7 mouse cellular contexts compared by ENCODE assay signal in genomic region chr12:84038241-84038640, GRCm38 (mm10). TPM values are rescaled to one million over a fixed set of nuclear protein-coding genes. Genes with fewer than 3 reads are reported as not detected.
DNase-seq lines count a peak whose midpoint lies in the region; ATAC-seq and TF ChIP-seq lines count a peak whose summit lies in the region.
"Not testable (repeated sequence)": the region's sequence is repeated elsewhere in the genome, so short reads cannot be mapped to it uniquely, and the experiment has no call there.

Gene Acot4, plus strand, starts transcription at chr12:84038379.

- peak within 1 kb of the TSS; percentile 49 for H3K4me3 ChIP-seq in embryonic facial prominence, embryonic 13.5 days
- H3K4me3 ChIP-seq in heart, embryonic 14.5 days (ENCODE audit: control insufficient read depth in 1 of 2, insufficient read depth in 1 of 2, low read depth in 1 of 2, low read length in 2 of 2), result peak within 1 kb of the TSS; percentile 41 to 49
- H3K4me3 ChIP-seq in kidney, adult 2 months (ENCODE audit: insufficient read depth, low read depth, low read length), result peak within 1 kb of the TSS; percentile 72
- H3K4me3 ChIP-seq in limb, embryonic 12.5 days (replicated peaks), result peak within 1 kb of the TSS; percentile 46
- H3K4me3 ChIP-seq in neural tube, embryonic 15.5 days (replicated peaks), result peak within 1 kb of the TSS; percentile 47

- peak within 1 kb of the TSS; percentile 72 for H3K9ac ChIP-seq in embryonic facial prominence, embryonic 13.5 days
- H3K9ac ChIP-seq in heart, embryonic 14.5 days (ENCODE audit: low read length), result peak within 1 kb of the TSS; percentile 68
- H3K9ac ChIP-seq in limb, embryonic 12.5 days (replicated peaks), result peak within 1 kb of the TSS; percentile 54
- H3K9ac ChIP-seq in neural tube, embryonic 15.5 days (replicated peaks), result peak within 1 kb of the TSS; percentile 40

- peak; percentile 51 to 55 for DNase-seq in adrenal gland, postnatal 36 days
- peak; percentile 93 for DNase-seq in kidney, adult 2 months
- DNase-seq in lung, postnatal 25 days (ENCODE audit: low spot score), result peak; percentile 14

- not testable (repeated sequence) for H3K27ac ChIP-seq in embryonic facial prominence, embryonic 13.5 days; heart, embryonic 14.5 days (replicated peaks in 1 of 2; ENCODE audit: control insufficient read depth in 1 of 2, insufficient read depth in 1 of 2, low read depth in 2 of 2, low read length in 2 of 2); limb, embryonic 12.5 days; neural tube, embryonic 15.5 days (replicated peaks)
- H3K27ac ChIP-seq in kidney, adult 2 months (ENCODE audit: insufficient read depth, low read depth, low read length), result peak within 1 kb of the TSS; percentile 82

- H3K4me2 ChIP-seq in embryonic facial prominence, embryonic 13.5 days, result peak within 1 kb of the TSS; percentile 73
- H3K4me2 ChIP-seq in heart, embryonic 14.5 days (ENCODE audit: low read length), result peak within 1 kb of the TSS; percentile 73
- H3K4me2 ChIP-seq in limb, embryonic 12.5 days, result peak within 1 kb of the TSS; percentile 69
- peak within 1 kb of the TSS; percentile 67 for H3K4me2 ChIP-seq in neural tube, embryonic 15.5 days

- TF ChIP-seq POLR2A in kidney, adult 2 months (IDR thresholded peaks at IDR 0.05; ENCODE audit: low read depth, low read length), result peak; percentile 31

- WGBS in embryonic facial prominence, embryonic 13.5 days, result 9% methylated on average over 32 of the region's 32 CpGs
- WGBS in heart, embryonic 14.5 days, result 8% methylated on average over 24 of the region's 32 CpGs
- 11% methylated on average over 32 of the region's 32 CpGs for WGBS in kidney, adult 2 months
- WGBS in limb, embryonic 12.5 days, result 5% methylated on average over 32 of the region's 32 CpGs
- WGBS in neural tube, embryonic 15.5 days, result 11% methylated on average over 32 of the region's 32 CpGs

- not testable (repeated sequence) for TF ChIP-seq CTCF in kidney, adult 2 months (conservative IDR thresholded peaks at IDR 0.05; ENCODE audit: insufficient read depth, insufficient read length, low read depth, low read length)

- not testable (repeated sequence) for H3K4me1 ChIP-seq in embryonic facial prominence, embryonic 13.5 days; heart, embryonic 14.5 days (ENCODE audit: control insufficient read depth in 2 of 2, insufficient read depth in 2 of 2, low read length in 2 of 2); limb, embryonic 12.5 days (replicated peaks); neural tube, embryonic 15.5 days
- H3K4me1 ChIP-seq in kidney, adult 2 months (ENCODE audit: control insufficient read depth, insufficient read depth, low read length), result peaks cover 20% of the 10 kb centered on the region; the same call in 1 of the 2 replicates

- H3K9me3 ChIP-seq in embryonic facial prominence, embryonic 13.5 days; heart, embryonic 14.5 days (ENCODE audit: control insufficient read depth, low read length); neural tube, embryonic 15.5 days (replicated peaks): not testable (repeated sequence)
- H3K9me3 ChIP-seq in limb, embryonic 12.5 days, result peaks cover 16% of the 10 kb centered on the region; the same call in 1 of the 2 replicates

- not testable (repeated sequence) for H3K27me3 ChIP-seq in embryonic facial prominence, embryonic 13.5 days; heart, embryonic 14.5 days (ENCODE audit: control insufficient read depth, insufficient read depth, low read length); kidney, adult 2 months (replicated peaks; ENCODE audit: control insufficient read depth, insufficient read depth, low read length); limb, embryonic 12.5 days; neural tube, embryonic 15.5 days (replicated peaks)

- H3K36me3 ChIP-seq in embryonic facial prominence, embryonic 13.5 days; heart, embryonic 14.5 days (ENCODE audit: control insufficient read depth, insufficient read depth, low read length); kidney, adult 2 months (ENCODE audit: control insufficient read depth, insufficient read depth, low read length); limb, embryonic 12.5 days; neural tube, embryonic 15.5 days: not testable (repeated sequence)

- not testable (repeated sequence) for ATAC-seq in embryonic facial prominence, embryonic 13.5 days (ENCODE audit: insufficient number of reproducible peaks, insufficient read depth, low FRiP score, low TSS enrichment, low read depth); heart, embryonic 14.5 days (ENCODE audit: insufficient number of reproducible peaks, insufficient read depth, low FRiP score, low read depth); limb, embryonic 12.5 days (ENCODE audit: insufficient number of reproducible peaks, insufficient read depth, low FRiP score, low TSS enrichment, low read depth); neural tube, embryonic 15.5 days (ENCODE audit: low FRiP score)

RNA-seq across cellular contexts. Expression of gene Acot4, which starts in this region (rescaled TPM):
- total RNA-seq in adrenal gland, postnatal 36 days (2021), result 1 to 10 TPM in 1 of 2 experiments, under 1 TPM in 1; 0.96 to 4.6 TPM
- polyA plus RNA-seq in embryonic facial prominence, embryonic 13.5 days (2015; fragmentation: Nextera tagmentation; extraction: Ambion mirVana), result 0.22 and 0.81 TPM in 2 replicates
- polyA plus RNA-seq in heart, embryonic 14.5 days (2014; fragmentation: Nextera tagmentation; extraction: Ambion mirVana), result 0.30 and 0.32 TPM in 2 replicates
- 47.8 and 63.5 TPM in 2 replicates for polyA plus RNA-seq in kidney, adult 2 months (2012; rRNA removed)
- 0.14 and 0.39 TPM in 2 replicates for polyA plus RNA-seq in limb, embryonic 12.5 days (2016; fragmentation: Nextera tagmentation; extraction: Ambion mirVana)
- 0.55 and 1.2 TPM in 2 replicates for polyA plus RNA-seq in neural tube, embryonic 15.5 days (2015; fragmentation: Nextera tagmentation; extraction: Ambion mirVana)

Comparison
In these comparisons a context has a peak if more than half of its experiments do, and no peak if none do; other contexts are left out.
1. RNA of gene Acot4 (polyA plus RNA-seq): 47.8 to 63.5 TPM in kidney, adult 2 months; 0.55 to 1.2 TPM in neural tube, embryonic 15.5 days, 0.14 to 0.39 TPM in limb, embryonic 12.5 days, 0.30 to 0.32 TPM in heart, embryonic 14.5 days and 0.22 to 0.81 TPM in embryonic facial prominence, embryonic 13.5 days; every median in the first group is over 10 times any median in the second.
2. DNase-seq: peak in every context shown above with its lines; median percentile 93 in kidney, adult 2 months; 53 in adrenal gland, postnatal 36 days; 14 in lung, postnatal 25 days.
3. Peak in every context shown above with its lines, with median percentiles within 50 percentile points of each other: H3K4me2 ChIP-seq, H3K4me3 ChIP-seq and H3K9ac ChIP-seq.